In the genomic region with DNA sequence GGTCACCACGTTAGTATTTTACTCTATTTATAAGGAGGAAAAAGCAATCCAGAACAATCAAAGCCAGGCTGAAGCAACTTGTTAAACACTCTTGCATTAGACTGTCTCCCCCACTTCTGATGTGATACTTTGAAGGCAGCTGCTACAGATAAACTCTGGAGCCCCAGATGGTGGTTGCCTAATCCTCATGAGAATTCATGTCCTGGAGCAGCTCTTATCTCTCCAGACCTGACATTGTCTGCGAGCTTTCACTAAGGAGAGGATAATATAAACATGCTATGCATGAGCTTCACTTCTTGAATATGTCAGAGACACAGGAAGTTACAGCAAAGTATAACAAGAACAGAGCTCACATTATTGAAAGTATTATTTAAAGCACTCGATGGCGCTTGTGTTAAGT, we compare ENCODE assay signal across 11 mouse cellular contexts. TPM values are rescaled to one million over a fixed set of nuclear protein-coding genes. Genes with fewer than 3 reads are reported as not detected.
DNase-seq lines count a peak whose midpoint lies in the region; ATAC-seq lines count a peak whose summit lies in the region.
"Had no signal": no experiment of that assay in that cellular context is flagged by ENCODE, and none has a peak within 500 bp of the region (broad histone marks: within the 10 kb centered on the region; RNA-seq: fewer than 3 reads in every experiment).

No protein-coding gene starts in this region.

- peak; percentile 65; the same call in 1 of the 2 replicates for ATAC-seq in heart, embryonic 11.5 days (replicated peaks; ENCODE audit: insufficient number of reproducible peaks, low FRiP score, low TSS enrichment)

- peak overlapping the region; percentile 47 for H3K27ac ChIP-seq in heart, embryonic 11.5 days (ENCODE audit: low read depth, low read length)
- H3K27ac ChIP-seq: midbrain, embryonic 12.5 days had no signal

- H3K9me3 ChIP-seq in heart, embryonic 11.5 days (replicated peaks; ENCODE audit: control insufficient read depth, low read length) = no peaks in the 10 kb centered on the region
- H3K9me3 ChIP-seq: midbrain, embryonic 12.5 days had no signal

- H3K4me1 ChIP-seq in heart, embryonic 11.5 days (ENCODE audit: control insufficient read depth, insufficient read depth, low read length) = peaks cover 9% of the 10 kb centered on the region; the same call in 1 of the 2 replicates
- H3K4me1 ChIP-seq: midbrain, embryonic 12.5 days had no signal

- WGBS in heart, embryonic 11.5 days (ENCODE audit: insufficient replicate concordance) = 23% methylated on average over 4 of the region's 4 CpGs

- H3K36me3 ChIP-seq in heart, embryonic 11.5 days (ENCODE audit: control insufficient read depth, insufficient read depth, low read length) = no peaks in the 10 kb centered on the region
- H3K36me3 ChIP-seq: midbrain, embryonic 12.5 days had no signal

- H3K27me3 ChIP-seq in heart, embryonic 11.5 days (ENCODE audit: control insufficient read depth, insufficient read depth, low read length) = no peaks in the 10 kb centered on the region

- H3K4me3 ChIP-seq in heart, embryonic 11.5 days (ENCODE audit: low read depth, low read length) = no peak overlapping the region
- H3K4me3 ChIP-seq: midbrain, embryonic 12.5 days had no signal

- peak overlapping the region; percentile 31 for H3K4me2 ChIP-seq in heart, embryonic 11.5 days
- H3K4me2 ChIP-seq: midbrain, embryonic 12.5 days had no signal

- no peak for DNase-seq in heart, adult 11 months
- DNase-seq in lung, postnatal 36 days = peak; percentile 18
- DNase-seq in lung, postnatal 4 days = no peak
- peak; percentile 35 for DNase-seq in liver
- peak; percentile 11 for DNase-seq in retina, postnatal 7 days (ENCODE audit: low read depth, low spot score)
- no peak for DNase-seq in left cerebral cortex, adult 11 months (ENCODE audit: low spot score)
- DNase-seq in natural killer cell, adult 2 months (ENCODE audit: low spot score in 2 of 2) = no peak
- DNase-seq: heart, postnatal 14 days; kidney, adult 9 months had no signal

- H3K9ac ChIP-seq in heart, embryonic 11.5 days (ENCODE audit: low read depth, low read length) = no peak overlapping the region
- H3K9ac ChIP-seq: midbrain, embryonic 12.5 days had no signal

RNA-seq across cellular contexts. Expression of a gene that starts 58.1 kb away (rescaled TPM):
- 20.7 and 27.1 TPM in 2 replicates for polyA plus RNA-seq in heart, embryonic 11.5 days (2014; fragmentation: Nextera tagmentation; extraction: Ambion mirVana)

Comparison
In these comparisons a context has a peak if more than half of its experiments do, and no peak if none do; other contexts are left out.
1. DNase-seq: peak in lung, postnatal 36 days (single experiment), liver (single experiment) and retina, postnatal 7 days (single experiment); none in heart, adult 11 months (single experiment), lung, postnatal 4 days (0 of 2), left cerebral cortex, adult 11 months (single experiment) and natural killer cell, adult 2 months (0 of 2).